Mouse (Mus musculus) limb, embryonic 12.5 days (tissue): ENCODE results near the gene AU022252. TPM values are rescaled to one million over a fixed set of nuclear protein-coding genes. Genes with fewer than 3 reads are reported as not detected.

Experiments
- ATAC-seq: fragments of 200-750 bp; cut with Nextera tagmentation; 2 replicates; pipeline ENCODE4 v1.8.0; 2017; ENCODE audit warnings: low read depth, moderate TSS enrichment; ENCODE audit not compliant: insufficient number of reproducible peaks, insufficient read depth, low FRiP score, low TSS enrichment
- H3K27ac ChIP-seq: fragments of 300-500 bp; sonication (generic); 2 replicates; pipeline ENCODE4 v1.5.1; 2016; ENCODE audit warnings: mild to moderate bottlenecking, moderate library complexity
- H3K27me3 ChIP-seq: fragments of 300-500 bp; sonication (generic); 2 replicates; pipeline ENCODE4 v1.6.1; 2016; ENCODE audit warnings: mild to moderate bottlenecking, moderate library complexity
- H3K36me3 ChIP-seq: fragments of 300-500 bp; sonication (generic); 2 replicates; pipeline ENCODE4 v1.6.1; 2016; ENCODE audit warnings: mild to moderate bottlenecking, moderate library complexity
- H3K4me1 ChIP-seq: fragments of 300-500 bp; sonication (generic); replicated peaks from 2 replicates; pipeline ENCODE4 v1.6.1; 2016
- H3K4me2 ChIP-seq: fragments of 300-500 bp; sonication (generic); 2 replicates; pipeline ENCODE4 v1.6.1; 2016; ENCODE audit warnings: mild to moderate bottlenecking, moderate library complexity
- H3K4me3 ChIP-seq: fragments of 300-500 bp; sonication (generic); replicated peaks from 2 replicates; pipeline ENCODE4 v1.5.1; 2016; ENCODE audit warnings: mild to moderate bottlenecking
- H3K9ac ChIP-seq: fragments of 300-500 bp; sonication (generic); replicated peaks from 2 replicates; pipeline ENCODE4 v1.6.1; 2016; ENCODE audit warnings: mild to moderate bottlenecking, moderate library complexity
- H3K9me3 ChIP-seq: fragments of 300-500 bp; sonication (generic); 2 replicates; pipeline ENCODE4 v1.6.1; 2016; ENCODE audit warnings: mild to moderate bottlenecking, moderate library complexity
- WGBS: fragments of 180-500 bp; shearing (Covaris S2); methylation state at CpG from one replicate; pipeline ENCODE4 v1.1.7; 2016; 5-methylcytosine and 5-hydroxymethylcytosine counted together
- polyA plus RNA-seq: library from polyadenylated mRNA; unstranded; fragments of >200 nt; fragmentation: Nextera tagmentation; extraction: Ambion mirVana; gene quantifications from 2 replicates; pipeline ENCODE4 v1.2.1, GENCODE M21; 2016

The AU022252 gene
- polyA plus RNA-seq, 1 experiment from 2014 or later: 41.6 TPM

- Histone ChIP-seq H3K9ac (no peak overlapping the region), H3K36me3 (peaks cover 79% of the 10 kb centered on the region), H3K4me1 (no peaks in the 10 kb centered on the region), H3K4me3 (no peak overlapping the region), H3K4me2 (no peak overlapping the region), H3K27ac (no peak overlapping the region), H3K9me3 (no peaks in the 10 kb centered on the region), H3K27me3 (no peaks in the 10 kb centered on the region)
- WGBS: 91% methylated on average over 14 of the region's 14 CpGs
- ATAC-seq: no peak
These were observed 9.2 kb upstream of the AU022252 start for GRCm38 (mm10) chr4:119241664-119242063.

- 0 out of 2 replicates have a peak overlapping the region, but pooled peaks have one; percentile 23 for H3K9ac ChIP-seq
- no peak overlapping the region for H3K4me3 ChIP-seq
- no peak overlapping the region for H3K4me2 ChIP-seq
- H3K27ac ChIP-seq: 0 out of 2 replicates have a peak overlapping the region, but pooled peaks have one; percentile 41
- peaks cover 6% of the 10 kb centered on the region; the same call in 1 of the 2 replicates for H3K4me1 ChIP-seq
- H3K27me3 ChIP-seq: no peaks in the 10 kb centered on the region
- H3K36me3 ChIP-seq: peaks cover 68% of the 10 kb centered on the region
- no peaks in the 10 kb centered on the region for H3K9me3 ChIP-seq
- no peak; the same call in 1 of the 2 replicates for ATAC-seq
- 35% methylated on average over 12 of the region's 12 CpGs for WGBS
These were observed 6.7 kb upstream of the AU022252 start for GRCm38 (mm10) chr4:119239181-119239682.

GRCm38 (mm10) chr4:119238661-119239060, 6.1 kb upstream of the AU022252 start:
- Histone ChIP-seq H3K9me3 (no peaks in the 10 kb centered on the region), H3K27ac (no peak overlapping the region), H3K4me1 (peaks cover 11% of the 10 kb centered on the region; the same call in 1 of the 2 replicates), H3K4me2 (no peak overlapping the region), H3K9ac (no peak overlapping the region), H3K27me3 (no peaks in the 10 kb centered on the region), H3K36me3 (peaks cover 63% of the 10 kb centered on the region), H3K4me3 (no peak overlapping the region)
- ATAC-seq: no peak
- 77% methylated on average over 3 of the region's 3 CpGs for WGBS

GRCm38 (mm10) chr4:119234348-119234747, 1.8 kb upstream of the AU022252 start:
- no peak overlapping the region for H3K9ac ChIP-seq
- peak overlapping the region; percentile 94 for H3K4me3 ChIP-seq
- peaks cover 19% of the 10 kb centered on the region for H3K4me1 ChIP-seq
- no peaks in the 10 kb centered on the region for H3K27me3 ChIP-seq
- no peaks in the 10 kb centered on the region for H3K9me3 ChIP-seq
- no peak for ATAC-seq
- 88% methylated on average over 3 of the region's 3 CpGs for WGBS
- H3K4me2 ChIP-seq: peak overlapping the region; percentile 83
- peaks cover 31% of the 10 kb centered on the region for H3K36me3 ChIP-seq
- H3K27ac ChIP-seq: no peak overlapping the region

- peak; percentile 29; the same call in 1 of the 2 replicates for ATAC-seq
- no peaks in the 10 kb centered on the region for H3K9me3 ChIP-seq
- peaks cover 19% of the 10 kb centered on the region for H3K4me1 ChIP-seq
- WGBS: under 1% methylated on average over 36 of the region's 36 CpGs
- peak overlapping the region; percentile 94 for H3K4me3 ChIP-seq
- H3K27ac ChIP-seq: peak overlapping the region; percentile 64; the same call in 1 of the 2 replicates
- peaks cover 35% of the 10 kb centered on the region for H3K36me3 ChIP-seq
- H3K9ac ChIP-seq: peak overlapping the region; percentile 84
- no peaks in the 10 kb centered on the region for H3K27me3 ChIP-seq
- H3K4me2 ChIP-seq: peak overlapping the region; percentile 83
These were observed 867 bp upstream of the AU022252 start for GRCm38 (mm10) chr4:119233256-119233901.

GRCm38 (mm10) chr4:119226751-119227150, 5.8 kb downstream of the AU022252 start:
- H3K36me3 ChIP-seq: peaks cover 60% of the 10 kb centered on the region
- H3K9me3 ChIP-seq: no peaks in the 10 kb centered on the region
- no peak overlapping the region for H3K27ac ChIP-seq
- H3K9ac ChIP-seq: no peak overlapping the region
- peaks cover 5% of the 10 kb centered on the region for H3K4me1 ChIP-seq
- no peak overlapping the region for H3K4me2 ChIP-seq
- no peak overlapping the region for H3K4me3 ChIP-seq
- 92% methylated on average over 11 of the region's 11 CpGs for WGBS
- no peaks in the 10 kb centered on the region for H3K27me3 ChIP-seq
- ATAC-seq: no peak

- WGBS: 88% methylated on average over 9 of the region's 9 CpGs
- Histone ChIP-seq H3K9ac (no peak overlapping the region), H3K36me3 (peaks cover 60% of the 10 kb centered on the region)
These were observed 6.8 kb downstream of the AU022252 start for GRCm38 (mm10) chr4:119225719-119226118.

GRCm38 (mm10) chr4:119224534-119224933, 8.0 kb downstream of the AU022252 start:
- 92% methylated on average over 3 of the region's 3 CpGs for WGBS
- ATAC-seq: no peak

More at GRCm38 (mm10) chr4:119225719-119226118, 6.8 kb downstream of the AU022252 start:
- no peak overlapping the region for H3K4me3 ChIP-seq
- no peaks in the 10 kb centered on the region for H3K27me3 ChIP-seq
- no peak overlapping the region for H3K27ac ChIP-seq
- no peaks in the 10 kb centered on the region for H3K9me3 ChIP-seq
- ATAC-seq: no peak
- H3K4me1 ChIP-seq: no peaks in the 10 kb centered on the region
- no peak overlapping the region for H3K4me2 ChIP-seq

GRCm38 (mm10) chr4:119223696-119224095, 8.8 kb downstream of the AU022252 start:
- H3K27me3 ChIP-seq: no peaks in the 10 kb centered on the region
- WGBS: 93% methylated on average over 1 of the region's 1 CpGs
- no peaks in the 10 kb centered on the region for H3K4me1 ChIP-seq
- H3K27ac ChIP-seq: no peak overlapping the region
- H3K9ac ChIP-seq: no peak overlapping the region
- ATAC-seq: no peak
- H3K4me3 ChIP-seq: no peak overlapping the region
- H3K36me3 ChIP-seq: peaks cover 55% of the 10 kb centered on the region
- no peak overlapping the region for H3K4me2 ChIP-seq
- H3K9me3 ChIP-seq: no peaks in the 10 kb centered on the region

More at GRCm38 (mm10) chr4:119224534-119224933, 8.0 kb downstream of the AU022252 start:
- Histone ChIP-seq H3K4me2 (no peak overlapping the region), H3K9me3 (no peaks in the 10 kb centered on the region), H3K36me3 (peaks cover 57% of the 10 kb centered on the region), H3K27ac (no peak overlapping the region), H3K27me3 (no peaks in the 10 kb centered on the region), H3K9ac (no peak overlapping the region), H3K4me3 (no peak overlapping the region), H3K4me1 (no peaks in the 10 kb centered on the region)

- no peaks in the 10 kb centered on the region for H3K27me3 ChIP-seq
- H3K4me2 ChIP-seq: no peak within 1 kb of the TSS
- no peak within 1 kb of the TSS for H3K9ac ChIP-seq
- no peaks in the 10 kb centered on the region for H3K9me3 ChIP-seq
- H3K27ac ChIP-seq: no peak within 1 kb of the TSS
- ATAC-seq: no peak
- H3K36me3 ChIP-seq: peaks cover 3% of the 10 kb centered on the region
- H3K4me1 ChIP-seq: 0 out of 2 replicates have a peak, but pooled peaks cover 6% of the 10 kb centered on the region
- 11% methylated on average over 11 of the region's 11 CpGs for WGBS
- H3K4me3 ChIP-seq: no peak within 1 kb of the TSS
These were observed 14.3 kb downstream of the AU022252 start, which contains the start of gene Tmem269 for GRCm38 (mm10) chr4:119218169-119218568. Gene Tmem269 (minus strand): TSS chr4:119218217.

- 83% methylated on average over 8 of the region's 8 CpGs for WGBS
- H3K4me2 ChIP-seq: no peak overlapping the region
- no peak overlapping the region for H3K9ac ChIP-seq
- H3K27ac ChIP-seq: no peak overlapping the region
- no peaks in the 10 kb centered on the region for H3K27me3 ChIP-seq
- no peak overlapping the region for H3K4me3 ChIP-seq
- no peak for ATAC-seq
- H3K4me1 ChIP-seq: 0 out of 2 replicates have a peak, but pooled peaks cover 6% of the 10 kb centered on the region
- H3K36me3 ChIP-seq: no peaks in the 10 kb centered on the region
- H3K9me3 ChIP-seq: no peaks in the 10 kb centered on the region
These were observed 15.8 kb downstream of the AU022252 start for GRCm38 (mm10) chr4:119216667-119217066.
